Mouse (Mus musculus): ENCODE results near the gene Lactbl1. TPM values are rescaled to one million over a fixed set of nuclear protein-coding genes. Genes with fewer than 3 reads are reported as not detected.

The Lactbl1 gene
- polyA plus RNA-seq, 1 experiment from 2014 or later: not detected

- no peaks in the 10 kb centered on the region for H3K36me3 ChIP-seq (ENCODE audit: poor library complexity, severe bottlenecking)
- peak overlapping the region; percentile 64 for H3K9ac ChIP-seq
- no peak overlapping the region for H3K27ac ChIP-seq
- peak; percentile 81 for ATAC-seq
- WGBS: 2% methylated on average over 76 of the region's 76 CpGs
- H3K4me3 ChIP-seq: peak overlapping the region; percentile 49
- H3K27me3 ChIP-seq: peaks cover 39% of the 10 kb centered on the region
- peak overlapping the region; percentile 84 for H3K4me2 ChIP-seq
- H3K9me3 ChIP-seq (replicated peaks): no peaks in the 10 kb centered on the region
- H3K4me1 ChIP-seq: peaks cover 24% of the 10 kb centered on the region
These were observed 15.3 kb downstream of the Lactbl1 start for GRCm38 (mm10) chr4:136637563-136638229.

GRCm38 (mm10) chr4:136638230-136638750 lies 15.9 kb downstream of the Lactbl1 start:
- no peak for ATAC-seq
- Histone ChIP-seq H3K9ac (no peak overlapping the region), H3K4me3 (peak overlapping the region; percentile 49)

GRCm38 (mm10) chr4:136638890-136639289 lies 16.5 kb downstream of the Lactbl1 start:
- H3K27me3 ChIP-seq: peaks cover 36% of the 10 kb centered on the region
- 3% methylated on average over 10 of the region's 10 CpGs for WGBS
- no peak; the same call in 1 of the 2 replicates for ATAC-seq
- peak overlapping the region; percentile 41 for H3K4me2 ChIP-seq
- H3K4me1 ChIP-seq: peaks cover 24% of the 10 kb centered on the region
- no peak overlapping the region for H3K27ac ChIP-seq
- H3K9me3 ChIP-seq (replicated peaks): no peaks in the 10 kb centered on the region
- 0 out of 2 replicates have a peak overlapping the region, but pooled peaks have one; percentile 4 for H3K4me3 ChIP-seq
- H3K36me3 ChIP-seq (ENCODE audit: poor library complexity, severe bottlenecking): no peaks in the 10 kb centered on the region
- H3K9ac ChIP-seq: peak overlapping the region; percentile 43; the same call in 1 of the 2 replicates

More at GRCm38 (mm10) chr4:136638230-136638750, 15.9 kb downstream of the Lactbl1 start:
- peaks cover 36% of the 10 kb centered on the region for H3K27me3 ChIP-seq
- H3K27ac ChIP-seq: no peak overlapping the region
- WGBS: 23% methylated on average over 7 of the region's 7 CpGs
- H3K36me3 ChIP-seq (ENCODE audit: poor library complexity, severe bottlenecking): no peaks in the 10 kb centered on the region
- H3K4me1 ChIP-seq: peaks cover 24% of the 10 kb centered on the region
- peak overlapping the region; percentile 84 for H3K4me2 ChIP-seq
- no peaks in the 10 kb centered on the region for H3K9me3 ChIP-seq (replicated peaks)

GRCm38 (mm10) chr4:136648922-136649479 lies 26.6 kb downstream of the Lactbl1 start:
- H3K27me3 ChIP-seq: no peaks in the 10 kb centered on the region
- H3K4me2 ChIP-seq: no peak overlapping the region
- 18% methylated on average over 11 of the region's 11 CpGs for WGBS
- peaks cover 9% of the 10 kb centered on the region for H3K36me3 ChIP-seq (ENCODE audit: poor library complexity, severe bottlenecking)
- H3K4me1 ChIP-seq: peaks cover 30% of the 10 kb centered on the region
- no peak overlapping the region for H3K27ac ChIP-seq
- H3K4me3 ChIP-seq: no peak overlapping the region
- H3K9me3 ChIP-seq (replicated peaks): 0 out of 2 replicates have a peak, but pooled peaks cover 6% of the 10 kb centered on the region
- peak; percentile 11; the same call in 1 of the 2 replicates for ATAC-seq
- no peak overlapping the region for H3K9ac ChIP-seq

- Histone ChIP-seq H3K36me3 (ENCODE audit: poor library complexity, severe bottlenecking) (peaks cover 16% of the 10 kb centered on the region), H3K9me3 (replicated peaks) (0 out of 2 replicates have a peak, but pooled peaks cover 6% of the 10 kb centered on the region), H3K27ac (no peak overlapping the region), H3K4me2 (no peak overlapping the region), H3K9ac (no peak overlapping the region), H3K4me3 (no peak overlapping the region), H3K4me1 (peaks cover 30% of the 10 kb centered on the region), H3K27me3 (no peaks in the 10 kb centered on the region)
- WGBS: 39% methylated on average over 13 of the region's 13 CpGs
- no peak for ATAC-seq
These were observed 27.2 kb downstream of the Lactbl1 start for GRCm38 (mm10) chr4:136649480-136650196.

- 80% methylated on average over 8 of the region's 8 CpGs for WGBS
- no peak overlapping the region for H3K4me2 ChIP-seq
- no peak overlapping the region for H3K27ac ChIP-seq
- peaks cover 30% of the 10 kb centered on the region for H3K4me1 ChIP-seq
- H3K9me3 ChIP-seq (replicated peaks): 0 out of 2 replicates have a peak, but pooled peaks cover 6% of the 10 kb centered on the region
- ATAC-seq: no peak
- peaks cover 22% of the 10 kb centered on the region for H3K36me3 ChIP-seq (ENCODE audit: poor library complexity, severe bottlenecking)
- H3K9ac ChIP-seq: no peak overlapping the region
- H3K4me3 ChIP-seq: no peak overlapping the region
- no peaks in the 10 kb centered on the region for H3K27me3 ChIP-seq
These were observed 27.8 kb downstream of the Lactbl1 start for GRCm38 (mm10) chr4:136650261-136650660.

GRCm38 (mm10) chr4:136651357-136651811 lies 29.0 kb downstream of the Lactbl1 start:
- peak overlapping the region; percentile 80; the same call in 1 of the 2 replicates for H3K27ac ChIP-seq
- WGBS: 61% methylated on average over 3 of the region's 3 CpGs
- H3K4me2 ChIP-seq: no peak overlapping the region
- H3K27me3 ChIP-seq: no peaks in the 10 kb centered on the region
- H3K36me3 ChIP-seq (ENCODE audit: poor library complexity, severe bottlenecking): peaks cover 33% of the 10 kb centered on the region
- 0 out of 2 replicates have a peak, but pooled peaks cover 6% of the 10 kb centered on the region for H3K9me3 ChIP-seq (replicated peaks)
- H3K4me1 ChIP-seq: peaks cover 30% of the 10 kb centered on the region
- H3K9ac ChIP-seq: no peak overlapping the region
- ATAC-seq: peak; percentile 42; the same call in 1 of the 2 replicates
- no peak overlapping the region for H3K4me3 ChIP-seq

GRCm38 (mm10) chr4:136651882-136652527 lies 29.6 kb downstream of the Lactbl1 start:
- no peaks in the 10 kb centered on the region for H3K27me3 ChIP-seq
- ATAC-seq: peak; percentile 60
- H3K4me1 ChIP-seq: peaks cover 30% of the 10 kb centered on the region
- H3K9me3 ChIP-seq (replicated peaks): 0 out of 2 replicates have a peak, but pooled peaks cover 2% of the 10 kb centered on the region
- H3K36me3 ChIP-seq (ENCODE audit: poor library complexity, severe bottlenecking): peaks cover 39% of the 10 kb centered on the region
- peak overlapping the region; percentile 80 for H3K27ac ChIP-seq
- H3K4me2 ChIP-seq: no peak overlapping the region
- no peak overlapping the region for H3K4me3 ChIP-seq
- WGBS: 42% methylated on average over 13 of the region's 13 CpGs
- H3K9ac ChIP-seq: peak overlapping the region; percentile 1; the same call in 1 of the 2 replicates

GRCm38 (mm10) chr4:136652528-136652910 lies 30.1 kb downstream of the Lactbl1 start:
- 64% methylated on average over 11 of the region's 11 CpGs for WGBS
- Histone ChIP-seq H3K27ac (peak overlapping the region; percentile 80), H3K27me3 (no peaks in the 10 kb centered on the region), H3K9me3 (replicated peaks) (no peaks in the 10 kb centered on the region), H3K4me3 (no peak overlapping the region), H3K4me2 (no peak overlapping the region), H3K4me1 (peaks cover 30% of the 10 kb centered on the region), H3K36me3 (ENCODE audit: poor library complexity, severe bottlenecking) (peaks cover 44% of the 10 kb centered on the region), H3K9ac (peak overlapping the region; percentile 1; the same call in 1 of the 2 replicates)
- no peak for ATAC-seq

GRCm38 (mm10) chr4:136653019-136653418 lies 30.6 kb downstream of the Lactbl1 start:
- Histone ChIP-seq H3K27me3 (no peaks in the 10 kb centered on the region), H3K9ac (no peak overlapping the region), H3K4me3 (no peak overlapping the region), H3K4me1 (peaks cover 30% of the 10 kb centered on the region), H3K36me3 (ENCODE audit: poor library complexity, severe bottlenecking) (peaks cover 49% of the 10 kb centered on the region), H3K9me3 (replicated peaks) (no peaks in the 10 kb centered on the region), H3K27ac (peak overlapping the region; percentile 80), H3K4me2 (no peak overlapping the region)
- no peak for ATAC-seq
- WGBS: 64% methylated on average over 6 of the region's 6 CpGs

GRCm38 (mm10) chr4:136653692-136654234 lies 31.3 kb downstream of the Lactbl1 start:
- Histone ChIP-seq H3K27ac (peak overlapping the region; percentile 80), H3K4me3 (no peak overlapping the region), H3K36me3 (ENCODE audit: poor library complexity, severe bottlenecking) (peaks cover 57% of the 10 kb centered on the region), H3K9ac (no peak overlapping the region), H3K4me1 (peaks cover 30% of the 10 kb centered on the region), H3K4me2 (no peak overlapping the region), H3K9me3 (replicated peaks) (no peaks in the 10 kb centered on the region), H3K27me3 (no peaks in the 10 kb centered on the region)
- no peak for ATAC-seq
- 91% methylated on average over 10 of the region's 10 CpGs for WGBS

All from forebrain, embryonic 13.5 days (tissue).